Mouse (Mus musculus) gastrocnemius, adult 2 months (tissue): Measurements from ENCODE around the gene Gm20867. TPM values are rescaled to one million over a fixed set of nuclear protein-coding genes. Genes with fewer than 3 reads are reported as not detected.
"Not testable (repeated sequence)": the region's sequence is repeated elsewhere in the genome, so short reads cannot be mapped to it uniquely, and the experiment has no call there.

Experiments used
- DNase-seq: peaks from one replicate; pipeline ENCODE4 v3.0.0; 2022
- H3K27ac ChIP-seq: fragments of 200-600 bp; 2 replicates; pipeline ENCODE4 v1.8.1; 2022; ENCODE audit warnings: mild to moderate bottlenecking
- H3K4me3 ChIP-seq: fragments of 200-600 bp; 2 replicates; pipeline ENCODE4 v1.8.1; 2022; ENCODE audit warnings: mild to moderate bottlenecking, moderate library complexity
- intact Hi-C: fragments of 180-260 bp; cut with DNase I; formaldehyde crosslinking; loops from one replicate; pipeline ENCODE4 v1.15.1; 2025
- long read RNA-seq, 2 experiments: library from polyadenylated mRNA; stranded (forward); transcript quantifications; one replicate each; pipeline ENCODE4 v2.0.0; 2021
- total RNA-seq, 2 experiments: library from RNA; stranded (reverse); gene quantifications; 2 replicates each; pipeline ENCODE4 v1.2.3; 2021

Gene Gm20867
- not detected for total RNA-seq
- long read RNA-seq, experiment 1, result 0 reads
- long read RNA-seq, experiment 2, result 0 reads

DNA sequence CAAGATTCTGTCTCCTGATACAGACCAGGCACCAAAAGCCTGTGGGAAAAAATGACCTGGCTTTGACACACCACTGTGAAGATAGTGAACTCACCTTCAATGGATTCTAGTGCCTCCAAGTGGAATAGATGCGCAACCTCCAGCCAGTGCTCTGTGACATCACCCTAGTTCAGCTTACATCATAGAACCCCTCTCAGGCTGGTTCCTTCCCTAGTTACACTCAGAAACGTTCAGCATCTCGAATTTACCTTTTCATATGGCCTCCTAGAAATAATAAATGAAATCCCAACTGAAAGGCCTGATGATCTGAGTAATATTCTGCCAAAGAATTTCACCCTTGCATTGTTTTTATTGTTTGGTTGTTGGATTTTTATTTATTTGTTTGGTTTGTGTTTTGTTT lies at the start of gene Gm20867:
Gm20867 (minus strand) TSS at position 101 of the 400 bp plus-strand sequence.
- H3K4me3 ChIP-seq, H3K27ac ChIP-seq, intact Hi-C loops, DNase-seq: not testable (repeated sequence)

Other genes starting within 250 kb of the Gm20867 start
- gene Gm29564, start 249.8 kb upstream of the Gm20867 start, total RNA-seq, result not detected